Mouse (Mus musculus): ENCODE data around the gene Rad50. TPM values are rescaled to one million over a fixed set of nuclear protein-coding genes. Genes with fewer than 3 reads are reported as not detected.

The Rad50 gene
- total and polyA plus RNA-seq, 2 experiments from 2014 or later: 4.1 to 12.8 TPM

- Histone ChIP-seq H3K4me3 (ENCODE audit: low read length) (no peak overlapping the region), H3K9ac (replicated peaks; ENCODE audit: low read length) (no peak overlapping the region), H3K27ac (no peak overlapping the region), H3K4me2 (ENCODE audit: low read depth, low read length) (no peak overlapping the region), H3K9me3 (ENCODE audit: low read length) (no peaks in the 10 kb centered on the region), H3K27me3 (ENCODE audit: insufficient read depth, low read length) (no peaks in the 10 kb centered on the region), H3K4me1 (ENCODE audit: insufficient read depth, low read length) (no peaks in the 10 kb centered on the region), H3K36me3 (ENCODE audit: insufficient read depth, low read length) (peaks cover 8% of the 10 kb centered on the region; the same call in 1 of the 2 replicates)
- 92% methylated on average over 9 of the region's 9 CpGs for WGBS
- ATAC-seq (no peak), DNase-seq (ENCODE audit: low spot score) (no peak)
- TF ChIP-seq CTCF (IDR thresholded peaks at IDR 0.05; ENCODE audit: low read depth): no peak
Measured at GRCm38 (mm10) chr11:53656558-53657202, 50.4 kb downstream of the Rad50 start.

- Histone ChIP-seq H3K36me3 (ENCODE audit: insufficient read depth, low read length) (peaks cover 19% of the 10 kb centered on the region), H3K4me3 (ENCODE audit: low read length) (no peak overlapping the region), H3K27ac (no peak overlapping the region), H3K9me3 (ENCODE audit: low read length) (no peaks in the 10 kb centered on the region), H3K27me3 (ENCODE audit: insufficient read depth, low read length) (no peaks in the 10 kb centered on the region), H3K4me2 (ENCODE audit: low read depth, low read length) (no peak overlapping the region), H3K9ac (replicated peaks; ENCODE audit: low read length) (no peak overlapping the region), H3K4me1 (ENCODE audit: insufficient read depth, low read length) (no peaks in the 10 kb centered on the region)
- ATAC-seq: no peak
- TF ChIP-seq CTCF (IDR thresholded peaks at IDR 0.05; ENCODE audit: low read depth): no peak
- 91% methylated on average over 5 of the region's 5 CpGs for WGBS
- no peak for DNase-seq (ENCODE audit: low spot score)
Measured at GRCm38 (mm10) chr11:53655043-53655442, 52.1 kb downstream of the Rad50 start.

GRCm38 (mm10) chr11:53652427-53652826 lies 54.7 kb downstream of the Rad50 start:
- no peaks in the 10 kb centered on the region for H3K27me3 ChIP-seq (ENCODE audit: insufficient read depth, low read length)
- no peak for ATAC-seq
- no peaks in the 10 kb centered on the region for H3K9me3 ChIP-seq (ENCODE audit: low read length)

GRCm38 (mm10) chr11:53651441-53651840 lies 55.7 kb downstream of the Rad50 start:
- H3K36me3 ChIP-seq (ENCODE audit: insufficient read depth, low read length): peaks cover 25% of the 10 kb centered on the region
- H3K27ac ChIP-seq: no peak overlapping the region
- H3K4me1 ChIP-seq (ENCODE audit: insufficient read depth, low read length): no peaks in the 10 kb centered on the region
- ATAC-seq: no peak
- no peaks in the 10 kb centered on the region for H3K9me3 ChIP-seq (ENCODE audit: low read length)
- H3K4me2 ChIP-seq (ENCODE audit: low read depth, low read length): no peak overlapping the region
- H3K27me3 ChIP-seq (ENCODE audit: insufficient read depth, low read length): no peaks in the 10 kb centered on the region
- DNase-seq (ENCODE audit: low spot score): no peak
- no peak overlapping the region for H3K4me3 ChIP-seq (ENCODE audit: low read length)
- 91% methylated on average over 4 of the region's 4 CpGs for WGBS
- no peak for TF ChIP-seq CTCF (IDR thresholded peaks at IDR 0.05; ENCODE audit: low read depth)
- H3K9ac ChIP-seq (replicated peaks; ENCODE audit: low read length): no peak overlapping the region

More at GRCm38 (mm10) chr11:53652427-53652826, 54.7 kb downstream of the Rad50 start:
- H3K27ac ChIP-seq: no peak overlapping the region
- H3K4me2 ChIP-seq (ENCODE audit: low read depth, low read length): no peak overlapping the region
- no peaks in the 10 kb centered on the region for H3K4me1 ChIP-seq (ENCODE audit: insufficient read depth, low read length)
- no peak overlapping the region for H3K4me3 ChIP-seq (ENCODE audit: low read length)
- H3K36me3 ChIP-seq (ENCODE audit: insufficient read depth, low read length): peaks cover 25% of the 10 kb centered on the region
- TF ChIP-seq CTCF (IDR thresholded peaks at IDR 0.05; ENCODE audit: low read depth): no peak
- WGBS: 93% methylated on average over 2 of the region's 2 CpGs
- no peak overlapping the region for H3K9ac ChIP-seq (replicated peaks; ENCODE audit: low read length)
- no peak for DNase-seq (ENCODE audit: low spot score)

GRCm38 (mm10) chr11:53644017-53644416 lies 63.1 kb downstream of the Rad50 start:
- H3K27me3 ChIP-seq (ENCODE audit: insufficient read depth, low read length): no peaks in the 10 kb centered on the region
- no peaks in the 10 kb centered on the region for H3K9me3 ChIP-seq (ENCODE audit: low read length)
- H3K4me3 ChIP-seq (ENCODE audit: low read length): no peak overlapping the region
- no peak for TF ChIP-seq CTCF (IDR thresholded peaks at IDR 0.05; ENCODE audit: low read depth)
- no peaks in the 10 kb centered on the region for H3K4me1 ChIP-seq (ENCODE audit: insufficient read depth, low read length)
- H3K9ac ChIP-seq (replicated peaks; ENCODE audit: low read length): no peak overlapping the region
- DNase-seq (ENCODE audit: low spot score): no peak
- 72% methylated on average over 5 of the region's 5 CpGs for WGBS
- no peak overlapping the region for H3K27ac ChIP-seq
- ATAC-seq: no peak
- H3K4me2 ChIP-seq (ENCODE audit: low read depth, low read length): no peak overlapping the region
- no peaks in the 10 kb centered on the region for H3K36me3 ChIP-seq (ENCODE audit: insufficient read depth, low read length)

- no peak for ATAC-seq
- no peak overlapping the region for H3K9ac ChIP-seq (replicated peaks; ENCODE audit: low read length)
- 81% methylated on average over 12 of the region's 12 CpGs for WGBS
- no peaks in the 10 kb centered on the region for H3K4me1 ChIP-seq (ENCODE audit: insufficient read depth, low read length)
- no peak overlapping the region for H3K4me3 ChIP-seq (ENCODE audit: low read length)
- H3K4me2 ChIP-seq (ENCODE audit: low read depth, low read length): no peak overlapping the region
- peak; percentile 6 for DNase-seq (ENCODE audit: low spot score)
- no peaks in the 10 kb centered on the region for H3K9me3 ChIP-seq (ENCODE audit: low read length)
- H3K27ac ChIP-seq: no peak overlapping the region
- peak; percentile 45 for TF ChIP-seq CTCF (IDR thresholded peaks at IDR 0.05; ENCODE audit: low read depth)
- H3K36me3 ChIP-seq (ENCODE audit: insufficient read depth, low read length): no peaks in the 10 kb centered on the region
- H3K27me3 ChIP-seq (ENCODE audit: insufficient read depth, low read length): no peaks in the 10 kb centered on the region
Measured at GRCm38 (mm10) chr11:53642744-53643279, 64.3 kb downstream of the Rad50 start.

GRCm38 (mm10) chr11:53637803-53638260 lies 69.3 kb downstream of the Rad50 start:
- Histone ChIP-seq H3K27me3 (ENCODE audit: insufficient read depth, low read length) (no peaks in the 10 kb centered on the region), H3K27ac (no peak overlapping the region), H3K9me3 (ENCODE audit: low read length) (no peaks in the 10 kb centered on the region), H3K4me1 (ENCODE audit: insufficient read depth, low read length) (peaks cover 6% of the 10 kb centered on the region; the same call in 1 of the 2 replicates), H3K9ac (replicated peaks; ENCODE audit: low read length) (no peak overlapping the region), H3K4me3 (ENCODE audit: low read length) (no peak overlapping the region), H3K36me3 (ENCODE audit: insufficient read depth, low read length) (no peaks in the 10 kb centered on the region), H3K4me2 (ENCODE audit: low read depth, low read length) (no peak overlapping the region)
- no peak for TF ChIP-seq CTCF (IDR thresholded peaks at IDR 0.05; ENCODE audit: low read depth)
- ATAC-seq (no peak), DNase-seq (ENCODE audit: low spot score) (no peak)
- 81% methylated on average over 10 of the region's 10 CpGs for WGBS
